Mouse (Mus musculus) large intestine, adult 2 months (tissue): ENCODE measurements around the gene Kcnj9. TPM values are rescaled to one million over a fixed set of nuclear protein-coding genes. Genes with fewer than 3 reads are reported as not detected.
A peak's percentile ranks its signal among the peaks of the same experiment; 100 is the strongest.

Experiments
- DNase-seq: peaks from one replicate; pipeline ENCODE4 v3.0.0-alpha.2; 2012; ENCODE audit warnings: low read depth, low spot score
- WGBS: fragments of 180-500 bp; shearing (Covaris S2); methylation state at CpG from one replicate; pipeline ENCODE4 v1.1.7; 2018; 5-methylcytosine and 5-hydroxymethylcytosine counted together
- polyA plus RNA-seq: library from polyadenylated mRNA; depleted of rRNA; stranded (reverse); fragments of >200 nt; gene quantifications from 2 replicates; pipeline ENCODE4 v1.2.3, GENCODE M21; 2012

Gene Kcnj9
- polyA plus RNA-seq, 1 experiment = 0.11 TPM

GRCm38 (mm10) chr1:172317431-172317830 lies 11.7 kb downstream of the Kcnj9 start:
- no peak for DNase-seq
- WGBS = 87% methylated on average over 18 of the region's 18 CpGs

DNA sequence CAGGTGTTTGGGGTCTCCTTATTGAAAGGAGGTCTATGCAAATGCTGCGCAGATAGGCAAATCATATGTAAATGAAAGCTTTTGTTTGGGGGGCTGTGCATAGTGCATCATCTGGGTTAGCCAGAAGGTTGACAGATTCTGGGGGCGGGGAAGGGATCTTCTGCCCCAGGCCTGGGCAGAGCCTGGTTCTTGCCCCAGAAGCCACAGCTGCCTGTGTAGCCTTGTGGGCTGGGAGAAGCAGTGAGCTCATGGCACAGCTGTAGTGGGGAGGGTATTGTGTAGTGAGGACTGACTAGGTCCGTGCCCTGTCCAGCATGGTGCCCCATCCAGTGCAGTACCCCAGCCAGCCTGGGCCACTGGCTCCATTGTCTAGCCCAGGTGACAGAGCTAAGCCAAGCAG lies 14.2 kb downstream of the Kcnj9 start:
- no peak for DNase-seq
- 91% methylated on average over 3 of the region's 3 CpGs for WGBS

- no peak for DNase-seq
- WGBS = 79% methylated on average over 10 of the region's 10 CpGs
These were observed 15.3 kb downstream of the Kcnj9 start for GRCm38 (mm10) chr1:172313613-172314411.

GRCm38 (mm10) chr1:172312768-172313561 lies 16.2 kb downstream of the Kcnj9 start:
- WGBS = 6% methylated on average over 16 of the region's 16 CpGs
- no peak for DNase-seq

- WGBS = under 1% methylated on average over 51 of the region's 55 CpGs
- DNase-seq = peak; percentile 65
These were observed 17.0 kb downstream of the Kcnj9 start for GRCm38 (mm10) chr1:172311921-172312767.

GRCm38 (mm10) chr1:172311248-172311906 lies 17.7 kb downstream of the Kcnj9 start:
- DNase-seq = peak; percentile 91
- WGBS = under 1% methylated on average over 23 of the region's 23 CpGs

- under 1% methylated on average over 14 of the region's 14 CpGs for WGBS
- DNase-seq = peak; percentile 88
These were observed 19.3 kb downstream of the Kcnj9 start for GRCm38 (mm10) chr1:172309699-172310398.

DNA sequence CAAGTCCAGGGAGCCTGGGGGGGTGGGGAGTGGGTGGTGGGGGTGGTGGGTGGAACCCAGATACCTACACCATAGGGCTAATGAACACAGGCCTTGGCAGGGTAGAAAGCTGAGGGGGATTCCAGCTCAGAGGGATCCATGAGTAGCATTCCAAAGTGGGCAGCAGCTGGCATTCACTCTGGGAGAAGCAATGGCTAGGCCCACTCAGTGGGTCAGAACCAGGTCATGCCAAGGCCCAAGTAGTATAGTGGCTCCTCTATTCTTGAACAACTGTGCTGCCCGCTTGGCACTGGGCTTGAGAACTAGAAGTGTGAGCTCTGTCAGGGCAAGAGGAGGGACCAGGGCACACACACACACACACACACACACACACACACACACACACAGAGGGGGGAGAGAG lies 20.7 kb downstream of the Kcnj9 start:
- WGBS = 86% methylated on average over 1 of the region's 1 CpGs
- DNase-seq = no peak

DNA sequence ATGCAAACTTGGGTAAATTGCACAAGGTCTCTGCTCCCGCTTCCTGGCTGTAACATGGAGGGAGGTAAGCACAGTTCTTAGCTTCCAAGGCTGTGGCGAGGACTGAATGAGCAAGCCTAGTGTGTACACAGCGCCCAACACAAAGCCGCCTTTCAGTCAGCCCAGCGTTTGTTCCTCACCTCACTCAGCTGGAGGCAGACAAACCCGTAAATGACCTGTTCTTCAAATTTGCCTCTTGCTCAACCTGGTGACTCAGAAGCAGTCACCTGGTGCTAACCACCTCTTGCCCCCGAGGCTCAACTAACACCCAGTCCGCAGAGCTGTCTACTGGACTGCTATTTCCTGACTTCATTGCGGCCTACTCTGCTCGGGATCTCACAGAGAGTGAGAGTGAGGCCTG lies 21.2 kb downstream of the Kcnj9 start:
- peak; percentile 28 for DNase-seq

DNA sequence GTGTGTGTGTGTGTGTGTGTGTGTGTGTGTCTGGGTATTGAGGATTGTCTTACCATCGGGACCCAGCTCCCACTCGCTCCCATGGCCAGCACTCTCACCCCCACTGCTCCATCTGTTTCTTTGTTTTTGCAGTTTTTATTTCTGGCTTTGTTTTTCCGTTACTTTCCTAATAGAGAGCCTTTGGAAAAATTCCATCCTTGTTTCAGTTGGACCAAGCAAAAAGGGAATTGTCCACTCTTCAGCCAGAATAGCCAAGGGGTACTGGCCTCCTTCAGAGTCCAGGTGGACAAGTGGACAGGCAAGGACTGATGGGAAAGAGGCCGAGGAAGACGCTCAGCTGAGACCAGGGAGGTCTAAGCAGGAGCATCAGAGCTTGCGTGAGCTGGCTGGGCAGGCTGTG lies 22.2 kb downstream of the Kcnj9 start:
- 72% methylated on average over 6 of the region's 6 CpGs for WGBS
- no peak for DNase-seq

More for the DNA sequence above, 21.2 kb downstream of the Kcnj9 start:
- WGBS = 37% methylated on average over 10 of the region's 10 CpGs

DNA sequence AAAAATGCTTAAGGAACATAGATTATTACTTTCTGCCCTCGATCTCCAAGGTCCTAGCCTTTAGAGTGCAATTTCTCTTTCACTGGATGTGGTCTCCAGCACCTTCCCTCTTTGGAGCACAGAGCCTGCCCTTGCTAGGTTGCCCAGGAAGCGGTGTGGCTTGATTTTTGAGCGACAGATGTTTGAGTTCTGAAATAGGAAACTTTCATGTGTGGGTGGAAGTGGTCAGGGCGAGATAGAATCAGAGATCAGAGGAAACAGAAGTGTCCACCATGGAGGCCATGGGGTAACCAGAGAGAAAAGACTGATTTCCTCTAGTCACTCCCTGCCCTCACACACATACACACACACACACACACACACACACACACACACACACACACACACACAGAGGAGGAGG lies 22.9 kb downstream of the Kcnj9 start:
- DNase-seq = no peak
- WGBS = 85% methylated on average over 4 of the region's 4 CpGs

DNA sequence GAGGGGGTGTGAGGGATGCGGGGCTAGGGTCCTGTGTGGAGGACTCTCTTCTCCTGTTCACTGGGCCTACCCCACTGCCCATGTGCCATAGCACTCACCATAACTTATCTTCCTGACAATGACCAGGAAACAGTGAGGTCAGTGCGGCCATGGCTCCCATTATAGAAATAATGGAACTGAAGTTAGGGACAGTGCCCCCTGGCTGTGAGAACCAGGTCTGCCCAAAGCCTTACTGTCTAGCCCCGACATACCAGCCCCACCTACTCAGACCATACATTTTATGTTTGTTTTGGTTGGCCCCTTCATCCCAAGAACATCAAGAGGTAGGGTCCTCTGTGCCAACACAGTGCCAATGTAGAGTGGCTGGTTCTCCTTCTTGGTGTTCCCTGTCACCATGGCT lies 23.5 kb downstream of the Kcnj9 start:
- 84% methylated on average over 3 of the region's 3 CpGs for WGBS
- DNase-seq = no peak

- 93% methylated on average over 2 of the region's 2 CpGs for WGBS
- no peak for DNase-seq
These were observed 24.0 kb downstream of the Kcnj9 start for GRCm38 (mm10) chr1:172305153-172305552.

DNA sequence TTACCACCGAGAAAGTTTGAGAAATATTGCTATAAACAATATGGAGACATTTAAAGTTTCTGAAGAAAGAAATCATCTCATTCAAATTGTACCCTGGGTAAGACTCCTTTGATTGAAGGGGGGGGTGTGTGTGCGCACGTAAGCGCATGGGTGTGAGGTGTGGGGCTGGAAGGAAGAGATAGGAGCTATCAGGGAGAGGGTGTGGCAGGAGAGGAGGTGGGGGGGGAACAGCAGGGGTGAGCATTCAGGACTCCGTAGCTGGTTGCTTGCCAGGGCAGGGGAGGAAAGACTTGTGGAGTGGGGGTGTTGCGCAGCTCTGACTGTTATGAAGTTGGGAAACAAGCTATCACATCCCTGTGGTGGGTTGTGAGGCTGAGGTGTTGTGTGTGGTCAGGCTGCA lies 24.7 kb downstream of the Kcnj9 start:
- WGBS = 74% methylated on average over 6 of the region's 6 CpGs
- no peak for DNase-seq

GRCm38 (mm10) chr1:172302851-172303250 lies 26.3 kb downstream of the Kcnj9 start:
- DNase-seq = no peak
- 67% methylated on average over 6 of the region's 6 CpGs for WGBS

DNA sequence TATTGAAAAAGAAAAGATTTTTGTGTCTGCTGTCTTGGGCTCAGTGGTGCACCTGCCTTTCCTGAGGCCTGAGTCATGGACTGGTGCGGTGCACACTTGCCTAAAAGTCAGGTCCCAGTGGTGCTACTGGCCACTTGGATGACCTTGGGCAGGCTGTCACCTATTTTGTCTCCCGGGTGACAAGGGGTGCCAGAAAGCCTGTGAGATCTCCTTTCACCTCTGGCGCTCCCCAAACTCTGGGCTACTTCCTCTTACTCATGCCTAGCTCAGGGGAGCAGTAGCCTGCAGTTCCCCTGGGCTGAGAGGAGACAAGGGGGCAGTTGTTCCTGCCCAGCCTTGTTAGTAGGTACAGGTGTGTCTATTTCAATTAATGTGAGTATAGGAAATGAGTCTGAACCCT lies 26.8 kb downstream of the Kcnj9 start:
- DNase-seq = no peak
- WGBS = 42% methylated on average over 3 of the region's 3 CpGs

DNA sequence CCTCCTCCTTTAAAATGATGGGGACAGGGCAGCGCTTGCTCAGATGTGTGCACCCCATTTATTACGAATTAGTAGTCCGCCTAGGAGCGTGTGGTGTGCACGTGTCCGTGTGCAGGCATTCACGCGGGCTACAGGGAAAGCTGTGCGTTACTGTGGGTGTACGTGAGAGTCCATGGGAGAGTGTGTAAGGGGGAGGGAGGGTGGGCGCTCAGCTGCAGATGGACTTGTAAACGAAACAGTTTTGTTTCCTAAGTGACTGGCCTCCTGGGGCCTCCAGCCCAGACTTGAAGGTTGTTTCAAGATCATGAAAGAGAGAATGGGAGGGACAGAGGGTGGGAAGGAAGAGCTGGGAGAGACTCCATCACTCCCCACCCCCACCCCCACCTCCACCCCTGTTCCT lies 27.9 kb downstream of the Kcnj9 start:
- no peak for DNase-seq
- 75% methylated on average over 12 of the region's 12 CpGs for WGBS

DNA sequence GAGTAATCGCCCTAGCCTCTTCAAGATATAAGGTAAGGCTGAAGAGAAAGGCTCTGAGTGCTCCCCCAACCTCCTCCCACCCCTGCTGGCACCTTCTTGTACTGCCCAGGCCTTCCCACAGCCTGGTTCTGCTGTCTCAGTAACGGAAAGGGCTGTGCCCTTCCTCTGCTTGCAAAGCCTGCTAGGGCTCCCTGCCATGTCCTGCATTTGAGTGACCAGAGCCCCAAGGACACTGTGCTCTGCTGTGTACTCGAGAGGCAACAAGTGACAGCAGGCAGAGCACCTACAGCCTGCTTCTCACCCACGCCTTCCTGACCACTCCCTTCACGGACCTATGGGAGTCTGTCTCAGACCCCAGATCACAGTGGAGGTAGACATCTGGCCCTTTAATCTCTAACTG lies 28.9 kb downstream of the Kcnj9 start:
- no peak for DNase-seq
- 65% methylated on average over 5 of the region's 5 CpGs for WGBS

DNA sequence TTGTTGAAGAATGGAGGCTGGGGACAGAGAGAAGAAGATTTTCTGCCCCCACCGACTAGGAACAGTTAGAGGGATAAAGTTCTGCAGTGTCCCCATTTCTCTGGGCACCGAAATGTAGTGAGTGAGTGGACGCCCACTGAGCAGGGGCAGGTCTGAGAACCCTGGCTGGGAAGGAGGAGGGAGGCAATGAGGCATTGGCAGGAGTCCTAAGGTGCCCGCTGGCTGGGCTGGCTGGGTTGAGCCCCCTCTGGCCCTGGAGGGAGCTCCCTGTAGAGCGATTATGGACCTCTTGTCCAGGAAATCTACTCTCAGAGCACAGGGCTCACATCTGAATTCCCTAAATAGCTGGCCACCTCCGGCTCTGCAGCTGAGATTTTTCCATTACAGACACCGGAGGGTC lies 29.6 kb downstream of the Kcnj9 start:
- no peak for DNase-seq
- WGBS = 76% methylated on average over 7 of the region's 7 CpGs
